Mouse (Mus musculus) kidney, adult 11 months (tissue): Measurements from ENCODE around the gene Gprc5d.

Experiments used
- DNase-seq: peaks from one replicate; pipeline ENCODE4 v3.0.0; 2022

Gprc5d gene

DNA sequence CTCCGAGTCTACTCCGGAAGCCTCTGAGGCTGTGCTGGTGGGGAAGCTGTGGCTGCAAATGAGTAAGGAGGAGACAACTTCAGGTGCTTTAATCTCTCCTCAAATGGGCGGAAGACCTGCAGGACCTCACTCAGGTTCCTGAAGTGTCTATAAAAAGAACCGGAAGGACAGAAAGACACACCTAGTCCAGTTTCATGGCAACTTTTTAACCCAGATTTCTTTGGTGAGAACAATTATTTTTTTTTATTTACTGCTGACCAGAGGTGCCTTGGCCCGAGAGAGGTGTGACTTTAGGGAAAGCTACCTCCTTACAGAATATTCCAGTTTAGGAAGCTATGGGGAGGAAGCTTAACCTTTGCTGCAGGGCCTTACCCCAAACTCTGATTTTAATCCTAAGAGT is at the start of gene Gprc5d:
Gene Gprc5d (minus strand): TSS at position 101 of the 400 bp plus-strand sequence.
- DNase-seq: no peak

DNA sequence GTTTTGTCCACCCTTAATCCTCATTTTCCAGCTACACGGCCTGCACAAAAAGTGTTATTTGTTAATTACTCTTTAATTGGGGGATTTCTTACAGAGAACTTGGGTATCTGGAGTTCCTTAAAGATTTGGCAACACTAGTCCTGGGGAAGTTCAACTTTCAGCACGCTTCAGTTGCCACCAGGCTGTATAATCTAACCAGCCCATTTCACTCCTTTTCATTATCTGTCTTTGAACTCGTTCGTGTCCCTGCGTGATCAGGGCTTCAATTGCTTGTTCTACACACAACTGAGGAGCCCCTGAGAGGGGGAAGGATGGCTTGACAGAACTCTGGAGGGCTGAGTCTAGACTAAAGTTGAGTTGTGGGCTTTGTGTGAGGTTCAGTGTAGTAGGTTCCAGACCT is 48.6 kb upstream of the Gprc5d start:
- DNase-seq: no peak

DNA sequence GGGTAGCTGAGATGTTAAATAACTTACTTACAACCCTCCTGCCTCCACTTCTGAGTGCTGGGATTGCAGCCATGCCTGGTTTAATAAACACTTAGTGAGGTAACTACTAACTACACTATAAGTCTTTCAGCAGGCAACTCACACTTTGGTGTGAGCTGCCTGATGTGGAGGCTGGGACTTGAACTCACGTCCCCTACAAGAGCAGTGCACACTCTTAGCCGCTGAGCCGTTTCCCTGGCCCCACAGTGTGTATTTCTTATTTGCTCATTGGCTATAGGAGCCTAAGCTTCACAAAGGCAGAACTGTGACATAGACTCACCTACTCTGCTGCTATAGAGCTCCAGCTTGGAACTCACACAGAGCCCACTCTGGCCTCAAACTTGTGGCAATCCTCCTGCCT is 48.2 kb upstream of the Gprc5d start:
- no peak for DNase-seq

DNA sequence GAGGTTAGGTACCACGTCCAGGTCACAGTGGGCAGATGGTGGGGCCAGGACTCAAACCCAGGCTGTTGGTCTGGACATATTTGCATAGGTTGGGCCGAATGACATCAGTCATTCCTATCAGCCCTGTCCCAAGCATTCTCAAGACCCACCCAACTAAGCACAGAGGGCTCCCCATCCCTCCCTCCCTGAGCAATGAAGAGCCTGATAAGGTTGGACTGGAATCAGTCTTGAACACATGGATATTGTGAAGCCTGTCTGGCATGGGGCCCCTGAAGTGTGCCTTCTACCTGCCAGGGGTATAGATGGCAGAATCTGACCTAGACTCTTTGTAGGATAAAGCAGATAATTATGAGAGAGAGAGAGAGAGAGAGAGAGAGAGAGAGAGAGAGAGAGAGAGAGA is 47.6 kb upstream of the Gprc5d start:
- no peak for DNase-seq

DNA sequence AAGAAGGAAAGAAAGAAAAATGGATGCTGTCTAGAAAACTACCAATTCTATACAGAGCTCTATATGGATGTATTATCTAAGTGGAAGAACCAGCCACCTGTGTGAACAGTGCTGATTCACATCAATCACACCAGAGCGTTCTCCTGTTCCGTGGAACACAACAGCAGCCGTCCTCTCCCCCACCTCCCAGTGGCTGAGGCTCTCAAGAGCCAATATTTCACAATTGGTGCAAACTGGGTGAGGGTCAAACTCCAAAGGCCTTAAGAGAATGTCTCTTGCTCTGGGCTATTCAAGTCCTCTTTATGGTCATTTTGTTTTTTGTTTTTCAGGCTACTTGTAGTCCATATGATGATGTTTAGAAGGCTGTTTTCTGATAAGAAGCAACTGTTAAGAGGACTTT is 47.1 kb upstream of the Gprc5d start:
- peak; percentile 27 for DNase-seq

DNA sequence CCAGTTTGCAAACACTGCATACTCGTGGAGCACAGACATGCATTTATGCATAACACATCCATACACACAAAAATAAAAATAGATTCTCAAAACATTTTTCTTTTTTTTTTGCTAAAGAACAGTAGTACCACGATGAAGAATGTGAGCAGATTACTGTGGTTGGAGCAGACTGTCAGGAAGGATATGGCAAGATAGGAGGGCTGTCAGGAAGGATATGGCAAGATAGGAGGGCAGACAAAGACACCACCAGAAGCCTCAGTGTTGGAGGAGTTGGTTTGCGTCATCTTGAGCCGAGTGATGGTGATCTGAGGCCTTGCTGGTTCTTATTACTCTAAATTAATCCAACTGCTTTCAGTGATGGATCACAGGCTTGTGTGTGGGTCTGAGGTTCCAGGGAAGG is 44.8 kb upstream of the Gprc5d start:
- DNase-seq: no peak

DNA sequence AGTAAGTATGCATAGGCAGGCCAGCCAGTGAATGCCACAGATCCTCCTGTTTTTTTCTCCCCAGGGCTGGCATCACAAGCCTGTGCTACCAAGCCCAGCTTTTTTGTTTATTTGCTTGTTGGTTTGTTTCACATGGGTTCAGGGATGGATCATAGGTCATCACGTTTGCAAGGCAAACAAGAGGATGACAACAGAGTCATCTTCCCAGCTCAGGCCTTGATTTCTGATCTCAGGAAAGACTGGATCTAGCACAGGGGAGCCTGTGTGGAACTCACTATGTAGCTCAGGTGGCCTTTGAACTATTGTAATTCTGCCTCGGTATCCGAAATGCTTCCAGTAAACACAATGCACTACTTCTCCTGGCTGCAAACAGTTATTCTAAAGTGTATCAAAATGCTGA is 44.2 kb upstream of the Gprc5d start:
- no peak for DNase-seq

DNA sequence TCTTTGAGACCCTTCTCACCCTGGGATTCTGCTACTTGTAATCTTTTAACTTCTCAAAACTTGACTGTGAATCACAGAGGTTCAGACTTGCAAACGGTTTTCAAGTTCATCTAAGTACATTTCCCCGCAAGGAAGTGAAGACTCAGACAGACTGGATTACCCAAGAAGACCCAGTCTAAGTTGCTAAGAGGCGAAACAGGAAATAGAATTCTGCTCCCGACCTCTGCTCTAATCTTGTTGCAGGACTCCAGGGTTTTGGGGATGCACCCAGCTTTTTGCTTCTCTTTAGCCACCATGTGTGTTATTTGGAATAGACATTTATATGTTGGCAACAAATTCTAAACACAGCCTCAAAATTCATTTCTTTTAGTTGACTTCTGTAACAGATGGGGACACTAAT is 43.3 kb upstream of the Gprc5d start:
- no peak for DNase-seq

DNA sequence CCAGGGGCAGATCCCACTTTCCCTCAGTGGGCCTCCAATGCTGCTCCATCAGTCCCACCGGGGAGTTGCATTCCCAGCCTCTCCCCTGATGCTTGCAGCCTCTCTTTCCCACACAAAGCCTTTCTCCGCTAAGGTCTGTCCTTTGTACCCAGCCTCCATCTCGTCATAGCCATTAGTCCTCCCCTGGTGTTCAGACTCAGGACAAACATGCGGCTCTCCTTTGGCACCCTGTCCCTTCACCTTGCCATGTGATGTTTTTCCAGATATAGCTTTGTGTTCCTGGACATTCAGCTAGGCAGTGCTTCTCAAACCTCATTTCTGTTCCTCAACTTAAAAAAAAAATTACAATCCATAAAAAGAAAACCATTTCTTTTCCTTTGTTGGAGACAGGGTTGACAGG is 40.4 kb upstream of the Gprc5d start:
- DNase-seq: no peak

DNA sequence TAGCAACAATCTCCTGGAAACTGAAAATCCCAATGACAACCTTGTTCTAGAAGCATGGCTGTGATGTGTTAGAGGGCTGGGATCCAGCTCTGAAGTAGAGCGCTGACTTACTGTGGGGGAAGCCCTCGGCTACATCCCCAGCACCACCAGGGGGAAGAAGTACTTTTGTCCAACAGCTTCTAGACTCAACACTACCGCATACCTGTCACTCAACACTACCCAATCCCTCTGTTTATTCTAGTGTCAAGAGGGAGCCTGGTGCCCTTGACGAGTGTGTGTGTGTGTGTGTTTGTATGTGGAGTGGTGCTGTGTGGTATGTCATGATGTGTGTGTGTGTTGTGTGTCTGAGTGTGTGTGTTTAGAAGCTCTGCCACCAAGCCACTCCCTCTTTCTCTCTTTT is 39.4 kb upstream of the Gprc5d start:
- DNase-seq: no peak

DNA sequence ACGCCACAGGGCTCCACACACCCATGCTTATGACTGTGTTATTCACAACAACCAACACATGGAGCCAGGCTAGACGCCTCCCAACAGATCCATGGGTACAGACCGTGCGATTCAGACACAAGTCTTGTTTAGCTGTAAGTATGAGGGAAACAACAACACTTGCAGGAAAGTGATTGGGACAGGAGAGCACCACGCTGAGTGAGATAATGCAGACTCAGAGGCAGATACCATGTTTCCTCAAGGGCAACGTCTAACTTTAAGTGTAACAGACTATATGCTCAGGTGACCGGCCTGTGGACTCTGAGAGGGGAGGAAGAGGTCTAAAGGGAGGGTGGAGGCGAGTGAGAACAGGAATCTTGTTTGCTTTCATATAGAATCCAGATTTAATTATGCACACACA is 38.5 kb upstream of the Gprc5d start:
- no peak for DNase-seq

DNA sequence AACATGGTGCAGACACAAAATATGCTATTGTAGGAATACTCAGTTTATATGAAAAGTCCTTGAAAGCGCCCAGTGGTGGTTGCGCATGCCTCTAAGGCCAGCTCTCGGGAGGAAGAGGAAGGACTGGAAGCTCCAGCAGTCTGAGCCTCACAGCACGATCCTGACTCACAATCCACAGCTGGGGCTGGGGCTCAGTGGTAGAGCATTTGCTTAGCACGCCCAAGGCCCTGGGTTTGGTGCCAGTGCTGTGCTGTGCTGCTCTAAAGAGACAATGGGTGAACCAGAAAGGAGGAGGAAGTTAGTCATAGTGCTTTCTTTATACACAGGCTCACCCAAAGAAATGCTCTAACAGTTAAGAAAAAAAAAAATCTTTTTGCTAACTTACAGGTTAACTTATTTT is 35.6 kb upstream of the Gprc5d start:
- no peak for DNase-seq

DNA sequence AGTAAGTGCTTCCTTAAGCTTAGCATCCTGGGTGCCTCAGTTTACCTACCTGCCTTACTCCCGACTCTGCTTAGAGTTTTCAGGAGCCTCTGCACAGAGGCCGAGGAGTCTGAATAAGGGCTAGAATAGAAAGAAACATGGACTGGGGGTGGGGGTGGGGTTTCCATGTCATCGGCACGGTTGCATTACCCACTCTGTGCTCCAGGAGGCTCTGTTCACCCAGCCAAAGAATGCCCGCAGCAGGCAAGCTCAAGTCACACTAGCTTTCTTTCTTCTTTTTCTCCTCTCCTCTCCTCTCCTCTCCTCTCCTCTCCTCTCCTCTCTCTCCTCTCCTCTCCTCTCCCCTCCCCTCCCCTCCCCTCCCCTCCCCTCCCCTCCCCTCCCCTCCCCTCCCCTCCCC is 32.2 kb upstream of the Gprc5d start:
- DNase-seq: no peak

DNA sequence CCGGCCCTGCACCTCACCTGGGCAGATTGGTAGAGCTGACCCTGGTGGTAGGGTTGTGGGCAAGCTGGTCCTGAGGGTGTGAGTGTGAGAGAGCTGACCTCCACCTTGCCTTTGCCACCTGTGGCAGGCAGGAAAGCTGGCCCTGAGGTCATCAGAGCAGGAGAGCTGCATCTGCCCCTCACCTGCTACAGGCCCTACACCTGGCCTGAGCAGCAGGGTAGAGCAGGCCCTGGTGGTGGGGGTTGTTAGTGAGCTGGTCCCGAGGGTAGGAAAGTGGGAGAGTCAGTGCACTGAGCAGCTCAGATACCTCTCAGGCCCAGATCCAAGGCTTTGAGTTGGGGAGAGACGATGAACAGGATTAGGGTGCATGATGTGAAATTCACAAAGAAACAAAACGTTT is 31.6 kb upstream of the Gprc5d start:
- no peak for DNase-seq

DNA sequence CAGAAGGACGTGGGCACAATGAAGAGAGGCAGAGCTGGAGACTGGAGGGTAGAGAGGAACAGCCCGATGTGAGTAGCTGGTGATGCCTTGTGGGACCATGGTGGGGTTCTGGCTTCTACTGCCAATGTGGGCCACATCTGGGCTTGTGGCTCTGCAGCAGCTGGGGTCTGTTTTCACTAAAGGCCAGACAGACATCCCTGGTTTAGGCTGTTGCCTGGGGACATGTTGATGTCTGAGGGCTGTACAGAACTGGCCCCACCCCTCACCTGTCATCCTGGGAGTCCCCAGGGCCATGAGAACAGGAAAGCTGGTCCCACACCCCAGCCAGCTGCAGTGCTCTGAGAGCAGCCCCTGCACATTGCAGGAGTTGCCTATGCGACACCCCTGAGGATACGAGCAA is 31.1 kb upstream of the Gprc5d start:
- no peak for DNase-seq

DNA sequence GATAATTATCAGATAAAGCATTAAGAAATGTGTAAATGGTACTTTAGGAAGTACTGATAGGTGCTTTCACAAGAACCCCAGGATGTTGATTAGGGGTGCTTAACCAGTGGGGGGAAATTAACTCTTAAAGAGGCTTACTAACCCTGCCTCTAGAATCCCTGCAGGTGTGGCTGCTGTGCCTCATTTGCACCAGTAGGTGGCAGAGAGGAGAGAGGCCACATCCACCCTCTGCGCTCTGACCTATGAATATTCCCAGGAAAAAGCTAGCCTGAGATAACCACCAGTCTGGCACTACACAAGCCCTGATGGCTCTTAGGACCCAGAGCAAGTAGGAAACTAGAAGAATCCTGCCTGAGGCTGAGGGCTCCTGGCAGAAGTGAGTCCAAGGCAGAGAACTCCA is 30.4 kb upstream of the Gprc5d start:
- DNase-seq: no peak

DNA sequence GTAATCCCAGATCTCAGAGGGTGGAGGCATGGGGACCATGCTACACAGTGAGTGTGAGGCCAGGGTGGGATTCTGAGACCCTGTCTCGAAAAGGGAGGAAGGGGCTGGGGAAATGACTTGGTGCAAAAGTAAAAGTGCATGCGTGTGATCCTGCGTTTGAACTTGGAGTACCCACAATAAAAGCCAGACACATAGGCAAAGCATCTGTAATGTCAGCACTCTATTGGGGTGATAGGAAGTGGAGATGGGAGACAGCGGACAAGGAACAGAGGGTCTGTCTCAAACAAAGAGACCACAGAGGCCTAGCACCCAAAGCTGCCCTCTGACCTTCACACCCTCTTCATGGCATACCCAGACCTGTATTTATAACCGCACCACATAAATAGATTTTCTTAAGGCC is 27.9 kb upstream of the Gprc5d start:
- no peak for DNase-seq

DNA sequence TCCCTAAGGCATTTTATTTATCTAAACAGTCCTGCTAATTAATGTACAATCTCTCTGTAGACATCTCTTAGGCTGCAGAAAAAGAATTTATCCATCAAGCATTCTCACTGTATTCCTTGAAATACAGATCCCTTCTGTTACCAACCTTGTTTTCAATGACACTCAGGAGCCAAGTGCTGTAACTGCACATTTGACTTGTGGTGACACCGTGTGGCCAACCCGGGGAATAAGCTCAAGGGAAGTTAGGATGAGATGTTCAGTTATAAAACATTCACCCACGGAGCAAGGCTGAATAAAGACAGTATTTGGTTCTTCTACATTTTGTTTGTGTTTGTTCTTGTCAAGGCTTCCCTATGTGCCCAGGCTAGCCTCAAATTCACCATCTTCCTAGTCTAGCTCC is 26.4 kb upstream of the Gprc5d start:
- no peak for DNase-seq

DNA sequence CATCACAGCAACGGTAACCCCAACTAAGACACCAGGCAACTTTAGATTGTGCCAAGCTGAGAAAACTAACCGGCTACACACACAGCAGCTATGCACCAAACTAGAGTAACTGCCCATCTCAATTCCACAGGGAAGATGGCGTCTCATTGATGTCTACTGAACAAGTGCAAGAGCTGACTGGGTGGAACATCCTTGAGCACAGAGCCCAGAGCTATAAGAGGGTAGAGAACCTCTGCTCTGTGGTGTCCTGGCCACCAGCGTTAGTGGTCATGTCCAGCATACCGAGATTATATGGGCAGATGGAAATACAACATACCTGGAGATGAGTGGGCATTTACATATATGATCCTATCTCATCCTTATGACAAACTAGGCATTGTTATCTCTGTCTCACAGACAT is 25.1 kb upstream of the Gprc5d start:
- DNase-seq: no peak

DNA sequence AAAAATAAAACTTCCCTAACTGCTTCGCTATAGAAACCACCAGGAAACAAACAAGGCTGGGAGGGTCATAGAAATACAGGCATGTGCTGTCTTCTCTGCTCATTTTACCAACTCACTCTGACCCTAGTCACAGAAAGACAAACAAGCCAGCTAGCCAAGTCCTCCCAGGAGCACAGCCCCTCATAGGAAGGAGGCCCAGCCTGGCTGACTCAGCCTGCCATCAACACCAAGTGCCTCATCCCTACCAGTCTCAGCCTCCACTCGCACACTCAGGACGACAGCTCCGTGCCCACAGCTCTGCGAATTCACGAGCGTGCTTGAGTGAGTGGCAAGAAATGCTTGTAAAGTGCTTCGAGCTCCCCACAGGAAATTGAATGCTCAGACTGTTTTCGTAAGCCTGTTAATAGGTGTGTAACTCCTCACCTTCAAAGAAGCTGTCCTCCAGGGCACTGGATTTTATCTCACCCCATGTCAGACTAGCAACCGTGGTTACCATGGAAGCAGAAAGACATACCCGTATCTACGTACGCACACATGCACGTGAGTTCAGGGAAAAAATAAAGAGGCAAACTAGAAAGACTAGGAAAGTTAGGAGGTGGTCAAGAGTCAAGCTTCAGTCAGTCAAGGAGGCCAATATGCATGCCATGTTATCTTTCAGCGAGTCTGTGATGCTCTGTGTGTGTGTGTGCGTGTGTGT is 23.5 kb upstream of the Gprc5d start:
- no peak for DNase-seq

DNA sequence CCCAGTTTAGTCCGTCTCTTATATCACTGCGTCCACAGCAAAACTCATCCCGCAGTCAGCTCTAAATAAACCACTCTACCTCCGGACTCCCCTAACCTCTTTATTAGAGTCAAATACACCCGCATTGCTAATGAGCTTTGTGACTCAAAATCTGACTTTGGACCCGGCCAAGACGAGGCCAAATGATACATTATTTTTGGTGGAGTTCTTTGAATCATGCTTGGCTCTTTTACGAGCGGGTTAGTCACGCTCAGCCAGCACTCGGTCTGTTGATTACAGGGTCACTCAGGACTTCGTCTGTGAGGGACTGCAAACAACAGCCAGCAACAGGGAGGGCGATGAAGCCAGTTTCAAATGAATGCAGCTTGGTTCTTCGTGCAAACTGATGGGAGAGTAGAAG is 20.7 kb upstream of the Gprc5d start:
- DNase-seq: no peak

DNA sequence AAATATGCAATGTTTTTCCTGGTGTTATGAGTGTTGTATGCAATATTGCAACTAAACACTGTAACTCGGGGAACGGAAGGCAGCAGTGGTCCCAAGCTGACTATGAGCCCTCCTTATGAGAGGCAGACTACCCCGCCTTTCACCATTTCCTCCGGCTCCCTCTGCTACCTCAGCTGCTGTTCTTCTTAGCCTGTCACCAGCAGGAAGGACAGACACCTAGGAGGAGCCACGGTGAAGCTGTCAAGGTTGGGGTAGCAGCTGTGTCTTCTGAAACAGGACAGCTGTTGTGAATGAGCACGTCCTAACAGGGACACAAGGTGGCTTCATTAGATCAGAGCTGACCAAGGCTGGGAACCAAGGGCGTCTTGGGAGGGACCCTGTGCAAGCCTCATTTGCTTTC is 20.1 kb upstream of the Gprc5d start:
- no peak for DNase-seq

DNA sequence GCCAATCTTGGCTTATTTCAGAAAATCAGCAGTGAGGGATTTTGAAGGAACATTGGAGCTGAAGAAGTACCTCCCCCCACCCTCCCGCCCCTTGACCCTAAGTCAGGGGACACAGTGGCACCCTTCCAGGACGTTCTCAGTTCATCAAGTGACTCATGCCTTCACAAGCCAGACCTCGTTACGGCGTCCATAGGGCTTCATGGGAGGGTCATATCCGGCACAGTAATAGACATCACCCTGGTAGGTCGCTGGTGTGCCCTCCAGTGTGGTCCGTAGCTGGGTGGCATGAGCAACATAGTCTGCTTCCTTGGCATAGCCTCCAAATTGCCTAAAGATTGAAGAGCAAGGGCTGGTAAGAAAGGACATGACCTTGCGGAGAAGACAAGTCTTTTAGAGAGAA is 19.7 kb upstream of the Gprc5d start:
- no peak for DNase-seq

DNA sequence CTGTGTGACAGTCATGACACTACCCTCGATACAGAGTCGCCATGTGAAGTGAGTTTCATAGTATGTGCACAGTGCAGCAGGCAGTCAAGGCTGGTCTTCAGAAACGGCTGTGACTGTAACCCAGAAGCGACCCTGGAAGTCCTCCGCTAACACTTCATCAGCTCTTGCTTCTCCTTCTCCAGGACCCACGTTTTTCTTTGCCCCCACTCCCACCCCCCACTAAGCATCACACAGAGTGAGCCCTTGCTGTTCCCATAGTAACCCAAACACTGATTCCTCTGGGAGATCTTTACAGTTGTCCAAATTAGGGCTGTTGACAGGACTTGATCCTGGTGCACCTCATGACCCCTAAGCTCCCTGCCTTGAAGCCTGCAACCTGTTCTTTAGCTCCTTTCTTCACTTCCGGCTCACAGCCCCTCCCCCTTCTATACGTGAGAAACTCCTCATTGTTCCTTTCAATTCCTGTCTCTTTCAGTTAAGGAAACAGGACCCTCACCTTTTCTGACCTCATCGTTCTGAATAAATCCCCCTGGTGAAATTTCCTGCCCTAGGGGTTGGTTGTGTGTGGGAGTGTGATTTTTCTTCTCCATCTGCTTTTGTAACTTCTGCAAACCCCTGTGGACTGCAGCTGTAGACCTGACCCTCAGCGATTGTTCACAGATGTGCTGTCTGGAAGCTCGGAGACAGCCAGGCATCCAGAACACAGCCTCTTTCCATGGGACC is 18.5 kb upstream of the Gprc5d start:
- DNase-seq: no peak

DNA sequence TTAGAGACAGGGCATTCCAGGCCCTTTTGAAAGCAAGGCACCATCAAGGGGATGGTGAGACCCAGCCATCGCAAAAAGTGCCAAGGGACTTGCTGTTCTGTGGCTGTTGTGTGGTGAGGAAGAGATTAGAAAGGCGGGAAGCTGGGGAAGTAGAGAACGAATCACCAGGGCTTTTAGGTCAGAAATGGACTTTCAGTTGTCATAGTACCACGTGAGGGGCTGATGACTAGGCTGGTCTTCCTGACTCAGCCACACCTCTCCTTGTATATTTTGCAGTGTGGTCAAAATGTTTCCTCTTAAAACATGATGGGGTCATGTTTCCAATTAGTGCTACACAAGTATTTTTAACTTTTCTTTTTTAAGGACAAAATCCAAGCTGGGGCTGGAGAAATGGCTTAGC is 17.7 kb upstream of the Gprc5d start:
- DNase-seq: no peak
